Mouse (Mus musculus): ENCODE results near the gene Wdr70.

Wdr70 gene

GRCm38 (mm10) chr15:7862890-7863289 lies 236.1 kb downstream of the Wdr70 start:
- DNase-seq (ENCODE audit: low spot score): no peak

- no peak for DNase-seq (ENCODE audit: low spot score)
Measured at GRCm38 (mm10) chr15:7858841-7859240, 240.2 kb downstream of the Wdr70 start.

- DNase-seq (ENCODE audit: low spot score): no peak
Measured at GRCm38 (mm10) chr15:7857418-7857817, 241.6 kb downstream of the Wdr70 start.

GRCm38 (mm10) chr15:7842398-7842797 lies 256.6 kb downstream of the Wdr70 start:
- no peak for DNase-seq (ENCODE audit: low spot score)

GRCm38 (mm10) chr15:7841664-7842063 lies 257.3 kb downstream of the Wdr70 start:
- no peak for DNase-seq (ENCODE audit: low spot score)

- no peak for DNase-seq (ENCODE audit: low spot score)
Measured at GRCm38 (mm10) chr15:7838921-7839309, 260.1 kb downstream of the Wdr70 start.

- no peak for DNase-seq (ENCODE audit: low spot score)
Measured at GRCm38 (mm10) chr15:7838060-7838920, 260.7 kb downstream of the Wdr70 start.

- DNase-seq (ENCODE audit: low spot score): no peak
Measured at GRCm38 (mm10) chr15:7835404-7835803, 263.6 kb downstream of the Wdr70 start.

GRCm38 (mm10) chr15:7825530-7825929 lies 273.5 kb downstream of the Wdr70 start:
- no peak for DNase-seq (ENCODE audit: low spot score)

- no peak for DNase-seq (ENCODE audit: low spot score)
Measured at GRCm38 (mm10) chr15:7823886-7824285, 275.1 kb downstream of the Wdr70 start.
